Mouse (Mus musculus): Measurements from ENCODE around the gene Zfp770.

The Zfp770 gene

GRCm38 (mm10) chr2:114143842-114144241 is 57.4 kb downstream of the Zfp770 start:
- CTCF ChIA-PET = interaction anchor here (0.7 kb wide), 1 partner anchor 1710 kb away, joined by 3 read pairs; no protein-coding TSS in a partner anchor
